Mouse (Mus musculus): ENCODE measurements around the gene Timm13.

DNA sequence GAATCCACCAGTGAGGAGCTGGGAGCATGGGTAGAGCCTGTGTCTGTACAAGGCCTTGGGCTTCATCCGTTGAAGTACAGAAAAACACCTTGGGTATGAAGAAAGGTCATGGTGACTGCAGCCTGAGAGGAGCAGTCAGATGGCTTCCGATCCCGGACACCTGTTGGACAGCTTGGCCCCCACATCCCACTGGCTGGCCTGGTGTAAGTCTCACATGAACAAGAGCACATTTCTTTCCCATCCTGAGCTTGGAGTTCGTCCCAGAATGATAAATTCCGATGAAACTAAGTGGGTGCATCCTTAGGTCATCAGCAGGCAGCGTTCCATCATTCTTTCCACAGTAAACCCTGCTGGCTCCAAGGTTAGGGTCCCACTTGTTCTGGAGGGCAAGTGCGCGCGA lies 42.9 kb upstream of the Timm13 start:
- TF ChIP-seq CTCF (IDR thresholded peaks at IDR 0.05; ENCODE audit: borderline replicate concordance, extremely low read depth, insufficient read depth, insufficient read length) (no peak), POLR2A (IDR thresholded peaks at IDR 0.05; ENCODE audit: borderline replicate concordance, extremely low read depth, insufficient read depth, insufficient read length, poor library complexity, severe bottlenecking) (no peak)
